ENCODE assay signal across 14 mouse cellular contexts in the genomic region with DNA sequence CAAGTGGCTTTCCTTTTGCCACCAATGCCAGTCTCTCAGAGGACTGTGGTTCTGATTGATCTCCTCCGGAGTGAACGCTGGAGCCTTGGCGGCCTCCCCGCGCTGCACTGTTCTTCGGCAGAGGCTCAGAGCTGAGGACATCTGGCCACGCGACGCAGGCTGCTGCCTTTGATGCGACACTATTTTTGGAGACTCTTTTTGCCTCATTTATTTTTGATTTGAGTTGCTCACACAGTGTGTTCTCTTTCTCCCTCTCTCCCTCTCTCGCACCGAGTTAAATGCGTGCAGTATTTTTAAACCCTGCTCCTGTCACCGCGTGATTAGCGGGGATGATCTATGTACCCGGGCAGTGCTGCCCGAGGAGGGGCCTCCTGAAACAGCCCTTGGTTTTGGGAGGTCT. TPM values are rescaled to one million over a fixed set of nuclear protein-coding genes. Genes with fewer than 3 reads are reported as not detected.
A peak's percentile ranks its signal among the peaks of the same experiment; 100 is the strongest.
DNase-seq lines count a peak whose midpoint lies in the region; ATAC-seq and TF ChIP-seq lines count a peak whose summit lies in the region.
"Had no signal": no experiment of that assay in that cellular context is flagged by ENCODE, and none has a peak within 500 bp of the region (broad histone marks: within the 10 kb centered on the region; RNA-seq: fewer than 3 reads in every experiment).

No protein-coding gene starts in this region.

- no peaks in the 10 kb centered on the region for H3K36me3 ChIP-seq in forebrain, embryonic 15.5 days
- no peaks in the 10 kb centered on the region for H3K36me3 ChIP-seq in forebrain, embryonic 12.5 days (replicated peaks)
- no peaks in the 10 kb centered on the region for H3K36me3 ChIP-seq in hindbrain, embryonic 14.5 days (replicated peaks; ENCODE audit: control insufficient read depth, insufficient read depth)
- no peaks in the 10 kb centered on the region for H3K36me3 ChIP-seq in hindbrain, embryonic 10.5 days
- no peaks in the 10 kb centered on the region for H3K36me3 ChIP-seq in hindbrain, embryonic 16.5 days (ENCODE audit: control insufficient read depth, insufficient read depth, low read length)

- H3K9me3 ChIP-seq in forebrain, embryonic 15.5 days, result no peaks in the 10 kb centered on the region
- H3K9me3 ChIP-seq in forebrain, embryonic 12.5 days, result no peaks in the 10 kb centered on the region
- H3K9me3 ChIP-seq in hindbrain, embryonic 14.5 days (ENCODE audit: control insufficient read depth, low read length), result no peaks in the 10 kb centered on the region
- no peaks in the 10 kb centered on the region for H3K9me3 ChIP-seq in hindbrain, embryonic 10.5 days
- no peaks in the 10 kb centered on the region for H3K9me3 ChIP-seq in hindbrain, embryonic 16.5 days (ENCODE audit: control insufficient read depth, low read length)

- H3K4me3 ChIP-seq in forebrain, embryonic 15.5 days, result no peak overlapping the region
- H3K4me3 ChIP-seq in forebrain, embryonic 12.5 days (replicated peaks), result no peak overlapping the region
- H3K4me3 ChIP-seq in hindbrain, embryonic 14.5 days (replicated peaks; ENCODE audit: low read length), result no peak overlapping the region
- H3K4me3 ChIP-seq in hindbrain, embryonic 10.5 days, result no peak overlapping the region
- H3K4me3 ChIP-seq in hindbrain, embryonic 16.5 days (ENCODE audit: low read length), result no peak overlapping the region
- H3K4me3 ChIP-seq in olfactory bulb, adult 2 months (ENCODE audit: insufficient read depth, low read depth, low read length), result no peak overlapping the region
- H3K4me3 ChIP-seq in lung, adult 2 months (replicated peaks; ENCODE audit: extremely low read depth, low read depth, low read length), result no peak overlapping the region
- H3K4me3 ChIP-seq: myocyte had no signal

- no peak for TF ChIP-seq CTCF in olfactory bulb, adult 2 months (IDR thresholded peaks at IDR 0.05; ENCODE audit: insufficient read depth, low read depth, low read length)
- no peak for TF ChIP-seq CTCF in lung, adult 2 months (IDR thresholded peaks at IDR 0.05; ENCODE audit: insufficient read depth, low read length)

- TF ChIP-seq POLR2A in olfactory bulb, adult 2 months (IDR thresholded peaks at IDR 0.05; ENCODE audit: insufficient read depth, low read depth, low read length), result no peak
- TF ChIP-seq POLR2A in lung, adult 2 months (IDR thresholded peaks at IDR 0.05; ENCODE audit: borderline replicate concordance, extremely low read depth, low read depth, low read length), result no peak

- no peaks in the 10 kb centered on the region for H3K27me3 ChIP-seq in forebrain, embryonic 15.5 days
- no peaks in the 10 kb centered on the region for H3K27me3 ChIP-seq in forebrain, embryonic 12.5 days
- H3K27me3 ChIP-seq in hindbrain, embryonic 14.5 days (ENCODE audit: control insufficient read depth, insufficient read depth, low read length), result no peaks in the 10 kb centered on the region
- no peaks in the 10 kb centered on the region for H3K27me3 ChIP-seq in hindbrain, embryonic 10.5 days (ENCODE audit: insufficient read depth, poor library complexity, severe bottlenecking)
- no peaks in the 10 kb centered on the region for H3K27me3 ChIP-seq in hindbrain, embryonic 16.5 days (replicated peaks; ENCODE audit: control insufficient read depth, insufficient read depth, low read length)

- no peak for DNase-seq in hindbrain, embryonic 14.5 days (ENCODE audit: low spot score)
- no peak for DNase-seq in hindbrain, embryonic 10.5 days (ENCODE audit: low spot score)
- DNase-seq in lung, adult 2 months, result no peak
- DNase-seq: adrenal gland, adult 2 months; cerebellum, postnatal 36 days; kidney, postnatal 4 days; liver had no signal

- H3K4me1 ChIP-seq in forebrain, embryonic 15.5 days, result peaks cover 5% of the 10 kb centered on the region; the same call in 1 of the 2 replicates
- H3K4me1 ChIP-seq in forebrain, embryonic 12.5 days, result peaks cover 13% of the 10 kb centered on the region
- peaks cover 9% of the 10 kb centered on the region for H3K4me1 ChIP-seq in hindbrain, embryonic 14.5 days (replicated peaks; ENCODE audit: control insufficient read depth, insufficient read depth, low read length)
- H3K4me1 ChIP-seq in hindbrain, embryonic 10.5 days (replicated peaks), result peaks cover 10% of the 10 kb centered on the region
- H3K4me1 ChIP-seq in hindbrain, embryonic 16.5 days (ENCODE audit: control insufficient read depth, insufficient read depth, low read depth, low read length), result peaks cover 13% of the 10 kb centered on the region
- peaks cover 86% of the 10 kb centered on the region for H3K4me1 ChIP-seq in olfactory bulb, adult 2 months (ENCODE audit: control insufficient read depth, insufficient read depth, low read length)
- H3K4me1 ChIP-seq in lung, adult 2 months (ENCODE audit: control insufficient read depth, insufficient read depth, low read length), result no peaks in the 10 kb centered on the region

- ATAC-seq in forebrain, embryonic 15.5 days (replicated peaks), result no peak
- ATAC-seq in forebrain, embryonic 12.5 days (ENCODE audit: low FRiP score), result no peak
- ATAC-seq in hindbrain, embryonic 14.5 days (ENCODE audit: low FRiP score), result peak; percentile 16; the same call in 1 of the 2 replicates
- no peak for ATAC-seq in hindbrain, embryonic 16.5 days
- ATAC-seq in cerebellum, adult (ENCODE audit: insufficient number of reproducible peaks, low FRiP score, low TSS enrichment), result no peak
- ATAC-seq: intestine, embryonic 16.5 days had no signal

- 81% methylated on average over 18 of the region's 18 CpGs for WGBS in forebrain, embryonic 15.5 days
- WGBS in forebrain, embryonic 12.5 days, result 88% methylated on average over 18 of the region's 18 CpGs
- 68% methylated on average over 18 of the region's 18 CpGs for WGBS in hindbrain, embryonic 14.5 days
- WGBS in hindbrain, embryonic 10.5 days, result 86% methylated on average over 18 of the region's 18 CpGs
- 57% methylated on average over 18 of the region's 18 CpGs for WGBS in hindbrain, embryonic 16.5 days
- 20% methylated on average over 18 of the region's 18 CpGs for whole genome bisulfite sequencing in olfactory bulb, adult 2 months
- WGBS in lung, adult 2 months, result 71% methylated on average over 18 of the region's 18 CpGs

- peak overlapping the region; percentile 40; the same call in 1 of the 2 replicates for H3K27ac ChIP-seq in forebrain, embryonic 15.5 days (replicated peaks)
- no peak overlapping the region for H3K27ac ChIP-seq in forebrain, embryonic 12.5 days
- H3K27ac ChIP-seq in hindbrain, embryonic 14.5 days, result no peak overlapping the region
- H3K27ac ChIP-seq in hindbrain, embryonic 10.5 days, result no peak overlapping the region
- peak overlapping the region; percentile 10; the same call in 1 of the 2 replicates for H3K27ac ChIP-seq in hindbrain, embryonic 16.5 days (ENCODE audit: low read depth, low read length)
- H3K27ac ChIP-seq in olfactory bulb, adult 2 months (ENCODE audit: insufficient read depth, low read depth, low read length), result peak overlapping the region; percentile 99

- H3K9ac ChIP-seq in forebrain, embryonic 15.5 days (replicated peaks), result no peak overlapping the region
- no peak overlapping the region for H3K9ac ChIP-seq in forebrain, embryonic 12.5 days
- H3K9ac ChIP-seq in hindbrain, embryonic 14.5 days, result no peak overlapping the region
- H3K9ac ChIP-seq in hindbrain, embryonic 16.5 days (ENCODE audit: low read depth, low read length), result no peak overlapping the region

- no peak overlapping the region for H3K4me2 ChIP-seq in forebrain, embryonic 15.5 days (replicated peaks)
- no peak overlapping the region for H3K4me2 ChIP-seq in forebrain, embryonic 12.5 days
- H3K4me2 ChIP-seq in hindbrain, embryonic 14.5 days (replicated peaks), result no peak overlapping the region
- no peak overlapping the region for H3K4me2 ChIP-seq in hindbrain, embryonic 16.5 days (ENCODE audit: low read length)

RNA-seq across cellular contexts. Expression of gene Nphp4, which starts 19.9 kb away (rescaled TPM):
- polyA plus RNA-seq in forebrain, embryonic 15.5 days (2015; fragmentation: Nextera tagmentation; extraction: Ambion mirVana), result 5.0 and 5.5 TPM in 2 replicates
- polyA plus RNA-seq in forebrain, embryonic 12.5 days (2016; fragmentation: Nextera tagmentation; extraction: Ambion mirVana), result 7.3 and 7.5 TPM in 2 replicates
- polyA plus RNA-seq in hindbrain, embryonic 14.5 days (2014; fragmentation: Nextera tagmentation; extraction: Ambion mirVana), result 6.2 and 6.6 TPM in 2 replicates
- polyA plus RNA-seq in hindbrain, embryonic 10.5 days (2016; fragmentation: Nextera tagmentation; extraction: Ambion mirVana), result 7.3 and 9.9 TPM in 2 replicates
- polyA plus RNA-seq in hindbrain, embryonic 16.5 days (2015; fragmentation: Nextera tagmentation; extraction: Ambion mirVana), result 5.5 and 6.2 TPM in 2 replicates
- polyA plus RNA-seq in olfactory bulb, adult 2 months (2012; ENCODE audit: insufficient read depth, insufficient read length, low replicate concordance, missing spikeins), result not detected in 2 replicates
- polyA plus RNA-seq in lung, adult 2 months (2012; rRNA removed), result 3.1 and 3.8 TPM in 2 replicates

RNA-seq across cellular contexts. Expression of gene Kcnab2, which starts 21.1 kb away (rescaled TPM):
- 14.4 and 17.2 TPM in 2 replicates for polyA plus RNA-seq in forebrain, embryonic 15.5 days (2015; fragmentation: Nextera tagmentation; extraction: Ambion mirVana)
- 16.6 and 17.1 TPM in 2 replicates for polyA plus RNA-seq in forebrain, embryonic 12.5 days (2016; fragmentation: Nextera tagmentation; extraction: Ambion mirVana)
- polyA plus RNA-seq in hindbrain, embryonic 14.5 days (2014; fragmentation: Nextera tagmentation; extraction: Ambion mirVana), result 19.6 and 23.7 TPM in 2 replicates
- 11.6 and 16.0 TPM in 2 replicates for polyA plus RNA-seq in hindbrain, embryonic 10.5 days (2016; fragmentation: Nextera tagmentation; extraction: Ambion mirVana)
- polyA plus RNA-seq in hindbrain, embryonic 16.5 days (2015; fragmentation: Nextera tagmentation; extraction: Ambion mirVana), result 33.2 and 33.5 TPM in 2 replicates
- not detected in 2 replicates for polyA plus RNA-seq in olfactory bulb, adult 2 months (2012; ENCODE audit: insufficient read depth, insufficient read length, low replicate concordance, missing spikeins)
- polyA plus RNA-seq in lung, adult 2 months (2012; rRNA removed), result 6.9 and 8.6 TPM in 2 replicates

Comparison
In these comparisons a context has a peak if more than half of its experiments do, and no peak if none do; other contexts are left out.
1. H3K27ac ChIP-seq: peak in forebrain, embryonic 15.5 days (single experiment), hindbrain, embryonic 16.5 days (single experiment) and olfactory bulb, adult 2 months (single experiment); none in forebrain, embryonic 12.5 days (single experiment), hindbrain, embryonic 14.5 days (single experiment) and hindbrain, embryonic 10.5 days (single experiment).